Mouse (Mus musculus) right cerebral cortex, postnatal 25 days (tissue): ENCODE measurements around the gene Cpox.

Experiments
- DNase-seq: peaks from one replicate; pipeline ENCODE4 v3.0.0; 2022

Gene Cpox

GRCm38 (mm10) chr16:58702329-58702932, 32.3 kb downstream of the Cpox start:
- DNase-seq: no peak

DNA sequence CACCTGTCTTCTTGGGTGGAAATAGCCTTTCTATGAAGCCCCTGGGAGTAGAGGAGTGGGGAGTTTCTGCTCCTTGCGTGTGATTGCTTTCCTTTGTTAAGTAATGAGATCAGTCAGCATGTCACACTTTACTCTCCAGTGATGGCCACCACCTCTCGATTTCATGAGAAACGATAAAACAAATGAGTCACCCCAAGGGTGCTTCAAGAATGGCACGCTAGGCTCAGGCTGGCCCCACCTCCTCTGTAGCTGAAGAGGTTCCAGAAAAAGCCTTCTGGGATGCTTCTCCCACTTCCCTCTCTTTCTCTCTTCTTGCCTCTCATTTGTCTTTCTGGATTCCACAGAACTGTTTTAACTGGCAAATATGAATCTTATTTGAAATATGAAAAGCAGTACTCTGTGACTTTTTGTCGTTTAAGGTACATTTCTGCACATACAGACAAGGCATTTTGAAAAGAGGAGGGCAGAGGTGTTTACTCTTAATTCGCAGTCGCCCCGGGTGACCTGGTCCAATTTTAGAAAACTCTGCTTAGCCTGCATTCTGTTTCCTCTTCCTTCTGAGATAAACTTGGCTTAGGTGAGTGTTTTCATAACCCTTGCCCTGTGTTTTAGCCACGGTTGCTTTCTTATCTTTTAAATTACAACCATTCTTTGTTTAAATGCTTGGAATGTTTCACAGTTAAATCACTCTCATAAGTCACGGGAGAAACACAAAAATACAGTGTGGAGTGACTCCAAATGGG, 33.5 kb downstream of the Cpox start:
- DNase-seq: no peak

DNA sequence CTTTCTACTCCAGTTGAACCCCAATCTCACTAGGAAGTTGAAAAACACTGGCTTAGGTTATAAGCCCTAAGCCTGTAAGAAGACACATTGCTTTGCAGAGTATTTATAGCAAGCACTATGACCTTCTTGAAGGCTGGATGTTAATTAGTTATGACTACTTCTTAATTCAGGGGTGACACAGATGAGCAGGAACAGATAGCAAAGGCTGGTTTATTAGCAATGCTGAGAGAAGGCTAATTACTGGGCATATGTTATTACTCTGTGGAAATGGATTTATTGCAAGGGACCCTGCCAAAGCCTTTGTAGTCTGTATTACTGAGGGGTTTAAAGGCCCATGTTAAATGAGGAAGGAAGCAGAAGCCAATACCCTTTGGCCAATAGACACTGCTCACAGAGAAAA, 34.9 kb downstream of the Cpox start:
- no peak for DNase-seq

DNA sequence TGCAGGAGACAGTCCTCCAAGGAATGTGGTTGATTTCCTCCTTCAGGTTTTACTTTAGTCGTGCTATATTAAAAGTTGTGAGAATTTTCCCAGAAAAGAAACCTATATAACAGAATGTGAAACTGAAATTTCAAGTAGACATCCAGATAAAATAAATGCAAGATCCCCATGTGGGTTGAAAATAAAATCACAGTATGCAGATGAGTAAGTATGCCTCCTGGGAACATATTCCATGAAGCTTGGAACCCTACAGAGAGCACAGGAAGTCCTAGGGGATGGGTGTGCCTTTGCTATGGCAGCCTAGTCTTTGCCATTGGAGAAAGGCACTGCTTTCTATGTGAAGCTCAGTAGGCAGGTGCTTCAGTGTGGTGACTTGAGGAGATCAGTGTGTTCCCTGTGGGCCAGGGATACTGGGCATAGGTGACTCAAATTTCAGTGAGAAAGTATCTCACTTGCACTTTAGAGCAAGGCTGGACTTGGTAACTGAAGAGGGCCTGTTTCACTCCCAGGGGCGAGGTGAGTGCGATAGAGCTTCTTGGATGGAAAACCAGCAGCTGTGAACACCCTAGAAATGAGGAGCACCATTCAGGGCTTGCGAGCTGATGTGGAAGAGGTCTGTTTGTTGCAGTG, 37.3 kb downstream of the Cpox start:
- no peak for DNase-seq

DNA sequence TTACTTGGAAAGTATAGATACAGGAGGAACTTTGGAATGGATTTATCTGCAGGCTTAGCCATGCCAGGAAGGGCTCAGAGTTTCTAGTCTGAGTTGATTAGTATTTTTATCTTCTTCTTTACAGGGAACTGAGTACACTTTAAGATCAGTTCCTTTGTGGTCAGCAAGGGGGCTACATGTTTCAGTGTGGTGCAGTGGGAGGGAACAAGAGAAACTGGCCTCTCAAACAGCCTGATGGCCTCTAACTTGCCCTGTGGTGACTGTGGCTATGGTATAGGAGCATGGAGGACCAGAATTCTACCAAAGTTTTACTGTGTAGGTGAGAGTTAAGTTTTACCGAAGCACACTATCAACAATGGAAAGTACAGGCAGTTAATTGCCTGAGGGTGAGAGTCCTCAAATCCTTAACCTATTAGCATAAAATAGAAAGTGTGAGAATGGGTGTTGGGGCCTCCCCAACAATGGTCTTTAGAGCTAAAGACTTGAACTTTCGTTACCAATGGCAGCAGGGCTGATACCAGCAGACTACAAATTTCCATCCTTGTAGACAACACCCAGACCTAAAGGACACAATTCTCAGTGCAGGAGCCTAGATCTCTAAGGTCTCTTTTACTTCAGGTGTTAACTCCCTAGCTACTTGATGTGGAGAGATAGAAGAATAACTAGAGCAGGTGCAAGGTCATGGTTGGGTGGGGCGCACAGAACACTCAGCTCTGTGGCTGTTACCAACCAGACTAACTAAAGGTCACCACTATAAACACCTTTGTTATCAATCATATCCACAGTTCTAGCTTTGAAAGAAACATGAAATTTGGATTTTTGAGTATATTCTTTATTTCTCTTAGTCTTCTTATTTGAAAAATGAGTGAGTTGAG, 38.7 kb downstream of the Cpox start:
- DNase-seq: no peak

DNA sequence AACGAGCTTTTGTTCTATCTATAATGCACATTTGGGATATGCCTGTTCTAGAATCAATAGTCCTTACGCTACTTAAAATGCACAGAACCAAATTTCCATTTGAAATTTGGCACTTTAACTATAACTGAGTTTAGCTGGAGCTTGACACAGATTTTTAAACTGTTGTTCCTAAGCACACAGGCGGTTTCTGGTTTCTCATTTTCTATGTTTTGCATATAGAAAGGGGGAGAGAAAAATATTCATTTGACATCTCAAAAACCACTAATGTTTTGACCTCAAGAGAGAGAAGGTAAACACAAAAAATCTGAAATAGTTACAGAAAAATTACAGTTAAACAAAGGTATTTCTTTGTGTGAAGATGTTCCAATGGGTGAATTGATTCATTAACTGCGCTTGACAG, 39.4 kb downstream of the Cpox start:
- no peak for DNase-seq

- no peak for DNase-seq
These were observed 42.1 kb downstream of the Cpox start for GRCm38 (mm10) chr16:58712221-58712620.

DNA sequence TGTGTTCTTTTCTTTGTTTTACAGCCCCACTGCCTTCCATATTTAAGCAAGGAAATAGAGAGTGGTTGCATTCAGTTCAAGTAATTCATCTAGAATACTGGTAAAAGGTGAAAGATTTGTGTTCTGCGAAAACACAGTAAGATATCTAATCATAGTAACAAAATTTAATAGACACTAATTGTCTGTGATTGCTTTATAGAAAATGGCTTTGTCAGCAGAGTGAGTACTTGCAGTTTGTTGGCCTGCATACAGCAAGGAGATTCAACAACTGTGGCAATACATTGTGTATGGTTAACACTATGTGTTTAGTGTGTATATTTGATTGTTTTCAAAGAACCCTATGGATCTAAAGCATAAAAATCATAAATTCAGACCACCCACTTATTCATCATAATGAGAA, 43.0 kb downstream of the Cpox start:
- no peak for DNase-seq

- DNase-seq: no peak
These were observed 44.9 kb downstream of the Cpox start for GRCm38 (mm10) chr16:58715018-58715417.

GRCm38 (mm10) chr16:58718666-58719120, 48.6 kb downstream of the Cpox start, which contains the start of gene Gpr15:
Gpr15 (minus strand) TSS chr16:58719070.
- DNase-seq: no peak

GRCm38 (mm10) chr16:58722292-58722691, 52.2 kb downstream of the Cpox start:
- no peak for DNase-seq

- no peak for DNase-seq
These were observed 56.8 kb downstream of the Cpox start for GRCm38 (mm10) chr16:58726680-58727476.

DNA sequence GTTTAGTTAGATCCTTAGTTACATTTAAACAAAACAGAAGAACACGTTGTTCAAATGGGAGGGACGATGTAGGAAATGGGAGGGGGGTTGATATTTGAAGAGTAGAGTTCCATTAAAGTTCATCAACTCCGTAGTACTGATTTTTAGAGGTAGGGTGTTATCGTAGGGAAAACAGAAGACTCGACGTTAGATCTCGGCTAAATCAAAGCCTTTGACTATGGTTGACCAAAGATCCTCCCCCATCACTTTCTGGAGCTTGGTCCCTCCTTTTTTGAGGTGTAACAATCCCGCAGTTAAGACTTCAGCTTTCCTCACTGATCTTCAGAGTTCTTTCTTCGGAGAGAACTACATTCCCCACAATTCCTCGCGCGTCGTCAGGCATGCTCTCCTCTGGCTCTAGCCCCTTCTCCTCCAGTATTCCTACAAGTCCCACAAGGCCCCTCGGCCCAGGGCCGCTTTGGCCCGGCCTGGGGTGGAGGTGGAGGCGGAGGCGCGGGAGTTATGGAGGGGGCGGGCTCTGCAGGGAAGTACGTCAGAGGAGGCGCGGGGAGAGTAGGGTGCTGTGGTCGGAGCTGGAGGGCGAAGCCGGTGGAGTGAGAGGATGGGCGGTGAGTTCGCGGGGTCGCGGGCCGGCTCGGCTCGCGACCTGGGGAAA, 57.5 kb downstream of the Cpox start, which contains the start of gene Cldnd1:
Gene Cldnd1, plus strand, starts transcription at position 434 of the 655 bp plus-strand sequence.
- peak; percentile 94 for DNase-seq

GRCm38 (mm10) chr16:58728176-58728671, 58.1 kb downstream of the Cpox start:
- DNase-seq: no peak

GRCm38 (mm10) chr16:58738205-58738604, 68.1 kb downstream of the Cpox start:
- DNase-seq: no peak

- no peak for DNase-seq
These were observed 68.7 kb downstream of the Cpox start for GRCm38 (mm10) chr16:58738800-58739199.

GRCm38 (mm10) chr16:58740751-58741150, 70.7 kb downstream of the Cpox start:
- no peak for DNase-seq

GRCm38 (mm10) chr16:58746715-58747114, 76.6 kb downstream of the Cpox start:
- no peak for DNase-seq

DNA sequence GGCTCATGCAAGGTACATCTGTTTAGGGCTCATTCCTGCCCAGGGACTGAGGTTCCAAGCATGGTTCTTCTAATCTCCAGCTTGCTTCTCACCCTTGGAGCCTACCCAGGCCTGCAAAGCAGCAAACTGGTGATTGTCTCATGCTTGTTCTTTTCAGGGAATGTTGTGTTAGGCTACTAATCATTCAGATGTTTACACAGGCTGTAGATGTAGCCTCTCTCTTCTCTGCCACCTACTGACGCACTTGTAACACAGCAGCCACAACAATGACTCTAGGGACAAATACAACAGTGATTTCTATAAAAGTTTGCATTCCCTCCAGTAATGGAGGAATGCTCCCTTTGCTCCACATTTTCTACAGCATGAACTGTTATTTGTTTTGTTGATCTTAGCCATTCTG, 81.2 kb downstream of the Cpox start:
- no peak for DNase-seq

DNA sequence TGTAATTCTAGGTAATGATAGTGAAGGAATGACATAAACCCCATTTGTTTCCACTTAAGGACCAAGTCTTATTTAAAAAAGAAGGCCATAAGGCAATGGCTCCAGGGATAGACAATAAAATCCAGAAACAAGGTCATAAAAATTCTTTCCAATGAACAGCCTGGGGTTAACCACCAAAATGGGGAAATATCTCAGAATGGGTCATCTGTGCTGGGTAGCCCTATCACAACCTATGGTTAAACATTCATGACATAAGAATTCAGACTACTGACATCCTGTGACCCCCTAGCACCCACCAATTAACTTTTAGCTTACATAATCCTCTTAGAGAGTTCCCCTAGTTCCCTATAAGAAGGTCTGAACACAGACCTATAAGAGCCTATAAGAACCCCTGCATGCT, 86.1 kb downstream of the Cpox start:
- DNase-seq: no peak

GRCm38 (mm10) chr16:58763076-58763475, 93.0 kb downstream of the Cpox start, which contains the start of gene Olfr172:
Olfr172 (minus strand) TSS chr16:58763176.
- DNase-seq: no peak
